Mouse (Mus musculus): ENCODE results near the gene Hspb8.

DNA sequence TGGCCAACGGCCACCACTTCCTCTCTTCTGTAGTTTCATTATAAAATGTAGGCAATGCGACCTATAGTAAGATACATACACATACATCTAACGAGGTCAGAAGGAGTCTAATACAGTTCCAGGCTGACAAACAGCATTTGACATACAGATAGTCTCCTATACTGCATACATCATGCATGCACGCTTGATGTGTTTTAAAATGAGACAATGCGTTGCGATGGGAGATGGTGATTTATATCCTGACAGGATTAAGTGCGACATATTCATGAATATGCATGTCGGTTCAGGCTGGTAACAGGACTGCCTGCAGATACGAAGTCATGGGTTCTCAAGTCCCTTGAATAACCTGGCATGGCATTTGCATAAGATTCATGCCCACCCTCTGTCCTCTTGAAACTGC lies 54.7 kb downstream of the Hspb8 start:
- TF ChIP-seq CTCF (IDR thresholded peaks at IDR 0.05; ENCODE audit: low read depth, low read length) (no peak), GATA1 (IDR thresholded peaks at IDR 0.05; ENCODE audit: borderline replicate concordance, low read length) (no peak), TAL1 (conservative IDR thresholded peaks at IDR 0.05; ENCODE audit: low read depth, low read length) (no peak)
